Mouse (Mus musculus) liver, embryonic 16.5 days (tissue): ENCODE results near the gene Bmp5. TPM values are rescaled to one million over a fixed set of nuclear protein-coding genes. Genes with fewer than 3 reads are reported as not detected.

Source experiments
- ATAC-seq: fragments of 200-750 bp; cut with Nextera tagmentation; 2 replicates; pipeline ENCODE4 v1.8.0; 2017; ENCODE audit warnings: low read depth, mild to moderate bottlenecking, moderate number of reproducible peaks, moderate library complexity
- H3K27ac ChIP-seq: fragments of 300-500 bp; sonication (generic); 2 replicates; pipeline ENCODE4 v1.5.1; 2014; ENCODE audit warnings: mild to moderate bottlenecking, low read length
- H3K27me3 ChIP-seq: fragments of 300-500 bp; sonication (generic); 2 replicates; pipeline ENCODE4 v1.6.1; 2014; ENCODE audit warnings: low read depth, low read length, mixed read lengths; ENCODE audit not compliant: control insufficient read depth, insufficient read depth
- H3K36me3 ChIP-seq: fragments of 300-500 bp; sonication (generic); 2 replicates; pipeline ENCODE4 v1.6.1; 2014; ENCODE audit warnings: mild to moderate bottlenecking; ENCODE audit not compliant: control insufficient read depth, insufficient read depth
- H3K4me1 ChIP-seq: fragments of 300-500 bp; sonication (generic); 2 replicates; pipeline ENCODE4 v1.6.1; 2014; ENCODE audit warnings: low read depth, low read length, mixed read lengths; ENCODE audit not compliant: control insufficient read depth
- H3K4me2 ChIP-seq: fragments of 300-500 bp; sonication (generic); 2 replicates; pipeline ENCODE4 v1.6.1; 2014; ENCODE audit warnings: low read depth, low read length, mixed read lengths
- H3K4me3 ChIP-seq: fragments of 300-500 bp; sonication (generic); 2 replicates; pipeline ENCODE4 v1.5.1; 2014; ENCODE audit warnings: low read depth, mild to moderate bottlenecking, low read length
- H3K9ac ChIP-seq: fragments of 300-500 bp; sonication (generic); 2 replicates; pipeline ENCODE4 v1.6.1; 2014; ENCODE audit warnings: low read depth, low read length
- H3K9me3 ChIP-seq: fragments of 300-500 bp; sonication (generic); replicated peaks from 2 replicates; pipeline ENCODE4 v1.6.1; 2016; ENCODE audit warnings: low read length; ENCODE audit not compliant: control insufficient read depth
- WGBS: fragments of 180-500 bp; shearing (Covaris S2); extraction: QIAGEN DNeasy Blood & Tissue Kit; methylation state at CpG from one replicate; pipeline ENCODE4 v1.1.7; 2014; ENCODE audit not compliant: insufficient replicate concordance; 5-methylcytosine and 5-hydroxymethylcytosine counted together
- polyA plus RNA-seq: library from polyadenylated mRNA; unstranded; fragments of >200 nt; fragmentation: Nextera tagmentation; extraction: Ambion mirVana; gene quantifications from 2 replicates; pipeline ENCODE4 v1.2.1, GENCODE M21; 2015

Bmp5 gene
- polyA plus RNA-seq, 1 experiment from 2014 or later, result 1.9 TPM

DNA sequence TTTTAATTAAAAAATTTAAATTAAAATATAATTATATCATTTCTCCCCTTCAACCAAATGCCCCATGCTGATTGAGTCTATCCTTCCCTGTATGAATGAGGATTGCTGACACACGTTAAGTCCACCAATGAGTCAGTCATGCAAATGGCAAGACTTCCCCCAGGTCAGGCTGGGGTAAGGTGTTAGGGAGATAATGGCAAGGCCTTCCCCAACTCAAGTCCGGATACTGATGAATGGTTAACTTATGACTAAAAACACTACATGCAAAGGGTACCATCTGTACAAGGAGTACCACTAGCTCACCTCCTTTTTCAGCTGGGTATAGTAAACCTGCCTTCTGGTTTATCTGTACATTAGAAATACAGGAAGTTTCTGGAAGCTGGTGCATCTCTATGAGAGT, 83.8 kb downstream of the Bmp5 start:
- no peak for ATAC-seq
- WGBS, result 43% methylated on average over 2 of the region's 2 CpGs
- Histone ChIP-seq H3K4me3 (no peak overlapping the region), H3K27me3 (no peaks in the 10 kb centered on the region), H3K9me3 (no peaks in the 10 kb centered on the region), H3K27ac (no peak overlapping the region), H3K36me3 (no peaks in the 10 kb centered on the region), H3K4me2 (no peak overlapping the region), H3K9ac (no peak overlapping the region), H3K4me1 (no peaks in the 10 kb centered on the region)

DNA sequence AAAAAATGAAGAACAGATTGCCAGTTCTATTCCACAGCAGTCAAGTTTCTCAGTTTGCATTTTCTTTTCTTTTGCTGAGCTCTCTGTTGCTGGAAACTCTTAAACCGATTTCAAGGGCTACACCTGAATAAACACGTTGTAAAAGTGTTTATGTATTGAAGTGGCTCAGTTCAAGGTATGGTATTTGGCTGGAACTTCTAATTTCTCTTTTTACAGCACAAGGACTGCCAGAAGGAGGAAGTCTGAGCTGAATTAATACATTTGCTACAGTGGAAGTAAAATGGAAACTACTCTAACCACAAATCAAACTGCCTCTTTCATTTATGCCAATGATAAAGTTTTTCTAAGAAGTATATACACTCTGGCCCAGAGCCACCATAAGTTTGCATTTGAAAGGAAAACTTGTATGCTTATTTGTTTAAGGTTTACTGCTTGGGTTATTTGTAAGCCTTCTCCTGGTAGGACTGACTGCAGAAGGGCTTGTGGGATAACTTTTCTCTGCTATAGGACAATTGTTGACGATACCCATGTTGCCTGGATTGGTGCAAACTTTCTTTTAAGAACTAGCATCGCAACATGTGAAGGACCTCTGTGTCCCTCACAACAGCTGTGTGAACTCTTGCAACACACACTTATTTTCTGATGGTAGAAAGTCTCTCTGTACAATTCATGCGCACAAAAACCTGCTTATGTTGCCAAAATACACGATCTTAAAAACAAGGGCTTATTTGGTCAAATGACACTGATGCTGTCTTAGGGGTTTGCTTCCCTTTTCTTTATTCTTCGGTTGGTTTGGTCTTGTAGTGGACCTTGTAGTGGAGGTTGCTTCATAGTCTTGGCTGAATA, 95.4 kb downstream of the Bmp5 start:
- 52% methylated on average over 7 of the region's 7 CpGs for WGBS
- Histone ChIP-seq H3K36me3 (no peaks in the 10 kb centered on the region), H3K4me2 (no peak overlapping the region), H3K27ac (no peak overlapping the region), H3K4me3 (no peak overlapping the region), H3K9me3 (no peaks in the 10 kb centered on the region), H3K9ac (no peak overlapping the region), H3K27me3 (no peaks in the 10 kb centered on the region), H3K4me1 (no peaks in the 10 kb centered on the region)
- no peak for ATAC-seq

DNA sequence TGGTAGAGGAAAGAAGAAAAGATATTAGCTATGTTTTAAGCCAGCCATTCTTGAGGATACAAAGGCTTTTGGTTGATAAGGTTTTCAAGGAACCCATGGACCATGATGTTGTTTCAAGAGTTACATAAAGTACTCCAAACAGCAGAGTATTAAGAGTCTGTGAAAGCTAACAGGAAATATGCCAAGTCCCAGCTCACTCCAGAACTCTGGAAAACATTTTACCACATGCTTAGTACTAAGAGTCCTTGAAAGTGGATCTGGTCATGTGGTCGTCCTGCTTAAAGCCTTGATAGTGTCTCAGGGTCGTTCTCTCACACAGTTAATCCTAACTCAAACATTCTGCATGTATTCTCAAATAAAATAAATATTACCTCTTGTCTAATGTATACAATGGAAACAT, 101.2 kb downstream of the Bmp5 start:
- Histone ChIP-seq H3K36me3 (no peaks in the 10 kb centered on the region), H3K4me1 (no peaks in the 10 kb centered on the region), H3K9me3 (no peaks in the 10 kb centered on the region), H3K27ac (no peak overlapping the region), H3K9ac (no peak overlapping the region), H3K4me2 (no peak overlapping the region), H3K27me3 (no peaks in the 10 kb centered on the region), H3K4me3 (no peak overlapping the region)
- WGBS, result 40% methylated on average over 2 of the region's 2 CpGs
- no peak for ATAC-seq

DNA sequence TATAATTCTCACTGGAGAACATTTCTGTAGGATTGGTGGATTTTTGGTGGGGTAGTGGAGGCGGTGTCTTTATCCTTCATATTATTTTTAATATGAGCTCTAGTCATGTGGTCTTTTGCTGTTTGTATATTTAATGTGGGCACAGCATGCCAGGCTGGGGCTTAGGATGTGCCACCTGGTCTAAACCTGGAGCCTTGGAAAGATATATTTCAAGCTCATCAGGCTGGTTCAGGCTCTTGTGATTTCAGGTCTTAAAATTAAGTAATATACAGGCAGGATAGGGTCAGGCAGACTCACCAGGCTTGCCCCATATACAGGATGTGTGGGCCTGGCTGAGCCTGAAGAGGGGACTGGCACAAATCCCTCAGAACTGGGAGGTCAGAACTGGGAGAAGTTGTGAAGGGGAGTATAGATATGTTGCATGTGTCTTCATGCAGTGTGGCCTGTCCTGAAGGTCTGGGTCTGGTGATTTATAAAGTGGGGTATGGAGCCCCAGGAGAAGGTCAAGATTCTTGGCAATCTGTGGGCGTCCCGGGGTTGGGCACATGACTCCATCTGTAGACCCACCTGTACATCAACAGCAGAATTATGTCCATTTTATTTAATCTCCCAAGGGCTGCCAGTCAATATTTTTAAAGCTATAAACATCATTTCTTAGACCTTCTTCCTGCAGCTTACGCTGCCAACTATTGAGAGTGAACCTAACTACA, 108.5 kb downstream of the Bmp5 start:
- Histone ChIP-seq H3K9ac (no peak overlapping the region), H3K27me3 (no peaks in the 10 kb centered on the region), H3K4me1 (no peaks in the 10 kb centered on the region), H3K4me3 (no peak overlapping the region), H3K4me2 (no peak overlapping the region), H3K9me3 (no peaks in the 10 kb centered on the region), H3K27ac (no peak overlapping the region), H3K36me3 (no peaks in the 10 kb centered on the region)
- ATAC-seq, result no peak
- WGBS, result 75% methylated on average over 4 of the region's 4 CpGs

DNA sequence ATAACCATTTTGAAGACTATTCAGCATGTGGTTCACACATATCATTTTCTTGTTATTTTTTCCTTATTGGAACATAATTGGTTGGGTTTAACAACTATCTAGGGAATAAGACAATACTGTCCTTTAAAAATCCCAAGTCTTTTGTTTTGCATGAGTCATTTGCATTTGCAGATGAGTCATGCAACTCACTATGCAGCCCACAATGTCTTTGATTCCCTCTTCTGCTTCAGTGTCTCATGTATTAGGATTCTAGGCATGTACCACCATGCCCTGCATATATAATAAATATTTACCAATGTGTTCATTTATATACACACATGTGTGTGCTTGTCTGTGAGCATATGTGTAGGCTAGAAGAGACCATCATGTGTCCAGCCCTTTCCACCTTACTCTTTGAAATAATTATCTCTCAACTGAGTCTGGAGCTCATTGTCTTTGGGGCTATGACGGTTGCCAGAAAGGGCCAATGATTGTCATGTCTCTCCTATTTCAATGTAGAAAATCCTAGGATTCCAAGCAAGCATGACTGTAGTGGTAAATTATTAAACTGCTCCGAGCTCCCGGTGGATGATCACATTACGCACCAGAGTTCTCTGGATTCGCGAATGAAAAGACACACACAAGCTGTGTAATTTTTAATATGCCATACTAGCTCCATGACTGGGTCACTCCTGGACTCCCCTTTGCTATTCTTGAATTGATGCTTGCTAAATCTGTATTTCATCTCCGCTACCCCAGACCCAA, 111.8 kb downstream of the Bmp5 start:
- Histone ChIP-seq H3K9me3 (no peaks in the 10 kb centered on the region), H3K4me2 (no peak overlapping the region), H3K27me3 (no peaks in the 10 kb centered on the region), H3K4me1 (no peaks in the 10 kb centered on the region), H3K27ac (no peak overlapping the region), H3K4me3 (no peak overlapping the region), H3K9ac (no peak overlapping the region), H3K36me3 (no peaks in the 10 kb centered on the region)
- WGBS, result 74% methylated on average over 7 of the region's 7 CpGs
- ATAC-seq, result no peak

DNA sequence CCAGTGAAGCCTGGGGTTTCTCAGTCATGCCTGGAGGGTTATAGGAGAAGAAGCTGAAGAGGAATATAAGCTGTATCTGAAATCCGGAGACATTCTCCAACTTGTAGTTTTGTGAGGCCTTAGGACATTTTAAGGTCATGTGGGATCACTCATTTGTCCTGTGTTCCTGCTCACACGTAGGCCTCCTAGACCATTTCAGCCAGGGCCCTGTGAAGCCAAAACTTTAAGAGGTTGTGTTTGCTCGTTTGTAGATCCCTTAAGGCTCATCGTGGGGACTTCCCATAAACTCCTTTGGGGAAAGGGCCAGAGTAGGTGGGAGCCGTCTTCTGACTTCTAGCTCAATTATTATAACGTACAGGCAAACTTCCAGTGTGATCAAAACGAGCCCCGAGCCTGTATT, 121.8 kb downstream of the Bmp5 start:
- Histone ChIP-seq H3K36me3 (no peaks in the 10 kb centered on the region), H3K4me3 (no peak overlapping the region), H3K27me3 (no peaks in the 10 kb centered on the region), H3K4me1 (no peaks in the 10 kb centered on the region), H3K4me2 (no peak overlapping the region), H3K27ac (no peak overlapping the region), H3K9ac (no peak overlapping the region), H3K9me3 (no peaks in the 10 kb centered on the region)
- 71% methylated on average over 8 of the region's 8 CpGs for WGBS
- no peak for ATAC-seq

DNA sequence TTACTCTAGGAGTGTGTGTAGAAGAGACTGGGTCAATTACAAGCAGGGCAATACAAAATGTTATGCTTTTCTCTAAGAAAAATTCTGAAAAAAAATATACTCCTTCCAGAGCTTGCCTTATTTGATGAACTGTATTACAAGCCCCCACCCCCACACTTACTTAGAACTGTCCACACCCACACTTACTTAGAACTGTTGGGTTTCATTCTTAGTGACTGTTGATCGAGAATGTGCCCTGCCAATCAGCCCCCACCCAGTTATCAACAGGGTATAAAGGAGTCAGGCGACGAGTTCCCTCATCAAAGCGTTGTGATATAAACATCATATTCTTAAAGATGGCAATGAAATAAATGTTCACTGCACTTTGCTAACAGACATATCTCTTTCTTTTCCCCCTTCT, 122.9 kb downstream of the Bmp5 start:
- 67% methylated on average over 4 of the region's 4 CpGs for WGBS
- Histone ChIP-seq H3K27ac (no peak overlapping the region), H3K9me3 (no peaks in the 10 kb centered on the region), H3K27me3 (no peaks in the 10 kb centered on the region), H3K4me2 (no peak overlapping the region), H3K9ac (no peak overlapping the region), H3K4me1 (no peaks in the 10 kb centered on the region), H3K4me3 (no peak overlapping the region), H3K36me3 (no peaks in the 10 kb centered on the region)
- no peak for ATAC-seq

DNA sequence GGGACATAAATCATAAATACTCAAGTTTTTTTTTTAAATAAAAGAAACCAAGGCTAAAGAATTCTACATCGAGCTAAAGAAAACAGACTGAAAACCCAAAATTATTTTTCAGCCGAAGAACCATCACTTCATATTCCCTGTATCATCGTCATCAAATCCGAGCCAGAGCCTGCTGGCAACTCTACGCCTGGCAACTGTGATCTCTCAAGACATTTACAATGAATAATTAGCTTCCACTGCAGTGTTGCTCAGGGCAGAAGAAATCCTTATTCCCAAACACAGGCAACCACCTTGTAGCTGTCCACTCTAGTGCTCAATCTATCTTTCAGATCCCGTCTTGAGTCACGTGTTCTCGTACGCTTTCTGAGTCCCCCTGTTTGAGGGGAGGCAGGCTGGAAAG, 126.1 kb downstream of the Bmp5 start:
- Histone ChIP-seq H3K9ac (no peak overlapping the region), H3K36me3 (no peaks in the 10 kb centered on the region), H3K27me3 (no peaks in the 10 kb centered on the region), H3K27ac (no peak overlapping the region), H3K9me3 (no peaks in the 10 kb centered on the region), H3K4me1 (no peaks in the 10 kb centered on the region), H3K4me3 (no peak overlapping the region), H3K4me2 (no peak overlapping the region)
- no peak for ATAC-seq
- WGBS, result 64% methylated on average over 9 of the region's 9 CpGs

DNA sequence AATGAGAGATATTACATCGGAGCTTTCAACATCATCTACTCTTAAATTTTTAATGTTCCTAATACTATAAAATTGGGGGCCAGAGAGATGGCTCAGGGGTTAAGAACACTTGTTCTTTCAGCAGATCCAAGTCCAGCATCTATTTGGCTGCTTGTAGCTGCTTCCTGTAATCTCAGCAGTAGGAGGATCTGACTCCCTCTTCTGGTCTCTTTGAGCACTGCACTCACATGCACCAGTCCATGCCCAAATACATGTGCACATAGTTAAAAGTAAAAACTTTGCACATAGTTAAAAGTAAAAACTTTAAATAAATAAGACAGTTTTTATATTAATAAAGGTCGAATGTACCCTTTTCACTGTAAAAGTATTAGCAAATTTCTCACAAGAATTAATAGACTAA, 130.3 kb downstream of the Bmp5 start:
- H3K27ac ChIP-seq, result no peak overlapping the region
- 39% methylated on average over 2 of the region's 2 CpGs for WGBS
- no peak overlapping the region for H3K9ac ChIP-seq
- H3K4me1 ChIP-seq, result no peaks in the 10 kb centered on the region
- no peaks in the 10 kb centered on the region for H3K36me3 ChIP-seq
- no peak overlapping the region for H3K4me2 ChIP-seq
- H3K4me3 ChIP-seq, result no peak overlapping the region
- no peaks in the 10 kb centered on the region for H3K9me3 ChIP-seq
- no peak for ATAC-seq
- no peaks in the 10 kb centered on the region for H3K27me3 ChIP-seq
